Mouse (Mus musculus) heart, embryonic 11.5 days (tissue): ENCODE measurements at regions not wholly inside any gene's neighbourhood (a gene's known extent, or its start where the extent isn't known, plus 50 kb on each side); places are given as distances from the start of the nearest gene placed in this dataset.

Source experiments
- ATAC-seq: fragments of 200-750 bp; cut with Nextera tagmentation; replicated peaks from 2 replicates; pipeline ENCODE4 v1.8.0; 2017; ENCODE audit warnings: moderate library complexity; ENCODE audit not compliant: insufficient number of reproducible peaks, low FRiP score, low TSS enrichment
- H3K27ac ChIP-seq: fragments of 300-500 bp; sonication (generic); 2 replicates; pipeline ENCODE4 v1.5.1; 2014; ENCODE audit warnings: mild to moderate bottlenecking, low read depth, low read length
- H3K27me3 ChIP-seq: fragments of 300-500 bp; sonication (generic); 2 replicates; pipeline ENCODE4 v1.6.1; 2014; ENCODE audit warnings: mild to moderate bottlenecking, low read length, mixed read lengths; ENCODE audit not compliant: control insufficient read depth, insufficient read depth
- H3K36me3 ChIP-seq: fragments of 300-500 bp; sonication (generic); 2 replicates; pipeline ENCODE4 v1.6.1; 2014; ENCODE audit warnings: mild to moderate bottlenecking, low read length, moderate library complexity, mixed read lengths; ENCODE audit not compliant: control insufficient read depth, insufficient read depth
- H3K4me1 ChIP-seq: fragments of 300-500 bp; sonication (generic); 2 replicates; pipeline ENCODE4 v1.6.1; 2014; ENCODE audit warnings: low read length; ENCODE audit not compliant: control insufficient read depth, insufficient read depth
- H3K4me2 ChIP-seq: fragments of 300-500 bp; sonication (generic); 2 replicates; pipeline ENCODE4 v1.6.1; 2014; ENCODE audit warnings: mild to moderate bottlenecking, moderate library complexity
- H3K4me3 ChIP-seq: fragments of 300-500 bp; sonication (generic); 2 replicates; pipeline ENCODE4 v1.5.1; 2014; ENCODE audit warnings: low read depth, low read length
- H3K9ac ChIP-seq: fragments of 300-500 bp; sonication (generic); 2 replicates; pipeline ENCODE4 v1.6.1; 2014; ENCODE audit warnings: mild to moderate bottlenecking, low read depth, low read length, moderate library complexity
- H3K9me3 ChIP-seq: fragments of 300-500 bp; sonication (generic); replicated peaks from 2 replicates; pipeline ENCODE4 v1.6.1; 2016; ENCODE audit warnings: low read length; ENCODE audit not compliant: control insufficient read depth
- WGBS: fragments of 180-500 bp; shearing (Covaris S2); extraction: QIAGEN DNeasy Blood & Tissue Kit; methylation state at CpG from one replicate; pipeline ENCODE4 v1.1.7; 2014; ENCODE audit not compliant: insufficient replicate concordance; 5-methylcytosine and 5-hydroxymethylcytosine counted together

DNA sequence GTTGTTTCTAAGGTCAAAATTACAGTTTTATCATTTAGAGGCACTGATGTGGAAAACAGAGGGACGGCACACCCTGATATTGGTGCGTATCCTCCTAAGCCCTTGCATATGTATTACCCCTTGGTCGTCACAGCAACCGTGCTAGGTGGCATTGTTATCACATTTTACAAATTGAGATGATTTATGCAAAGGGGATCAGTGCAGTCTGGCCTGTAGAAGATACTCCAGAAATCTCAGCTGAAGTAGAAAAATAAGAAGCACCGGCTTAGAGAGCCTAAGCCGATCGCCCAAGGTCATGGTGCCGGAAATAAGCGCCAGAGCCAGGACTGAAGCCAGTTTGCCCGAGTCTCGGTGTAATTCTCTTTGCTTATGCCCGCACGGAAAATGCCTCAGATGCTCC, 280.7 kb downstream of the Ttll7 start:
- WGBS, result 88% methylated on average over 13 of the region's 13 CpGs
- Histone ChIP-seq H3K27me3 (no peaks in the 10 kb centered on the region), H3K9me3 (no peaks in the 10 kb centered on the region), H3K9ac (no peak overlapping the region), H3K27ac (no peak overlapping the region), H3K36me3 (no peaks in the 10 kb centered on the region), H3K4me3 (no peak overlapping the region), H3K4me1 (no peaks in the 10 kb centered on the region), H3K4me2 (no peak overlapping the region)
- ATAC-seq, result no peak

DNA sequence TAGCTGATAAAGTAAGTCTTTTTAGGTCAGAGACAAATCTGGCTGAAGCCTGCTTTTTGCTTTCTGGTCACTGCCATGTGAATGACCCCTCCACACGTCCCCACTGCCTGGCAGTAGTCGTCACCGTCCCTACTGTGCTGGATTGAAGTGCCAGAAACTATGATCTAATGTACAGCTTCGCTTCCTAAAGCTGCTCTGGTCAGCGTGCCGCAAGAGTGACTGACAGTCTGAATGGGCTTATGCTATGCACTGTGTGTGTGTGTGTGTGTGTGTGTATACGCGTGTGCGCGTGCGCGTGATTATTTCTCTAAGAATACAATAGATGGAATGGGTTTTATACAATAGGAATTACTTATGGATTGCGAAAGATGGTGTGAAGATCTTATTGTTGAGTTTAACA, 281.2 kb downstream of the Ttll7 start:
- Histone ChIP-seq H3K36me3 (no peaks in the 10 kb centered on the region), H3K4me2 (no peak overlapping the region), H3K4me1 (no peaks in the 10 kb centered on the region), H3K9me3 (no peaks in the 10 kb centered on the region), H3K9ac (no peak overlapping the region), H3K27me3 (no peaks in the 10 kb centered on the region), H3K4me3 (no peak overlapping the region), H3K27ac (no peak overlapping the region)
- 80% methylated on average over 13 of the region's 13 CpGs for WGBS
- no peak for ATAC-seq

DNA sequence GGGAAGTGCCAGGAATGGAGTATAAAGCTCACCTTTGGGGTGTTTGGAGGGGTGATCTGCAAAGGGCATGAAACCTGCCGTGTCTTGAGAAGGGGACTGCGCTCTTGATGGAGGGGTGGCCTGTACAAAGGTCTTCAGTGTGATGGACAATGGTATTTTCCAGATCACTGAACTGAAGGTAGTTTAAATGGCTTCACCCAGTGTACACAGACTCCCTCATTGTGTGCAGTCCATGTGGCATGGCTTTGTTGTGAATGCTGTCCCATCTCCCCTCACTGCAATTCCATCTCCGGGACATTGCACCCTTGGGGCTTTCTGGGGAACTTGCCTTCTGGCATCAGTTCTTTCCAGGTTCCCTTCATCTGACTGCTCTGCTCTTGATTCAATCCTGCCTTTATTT, 288.2 kb downstream of the Ttll7 start:
- no peaks in the 10 kb centered on the region for H3K36me3 ChIP-seq
- H3K4me3 ChIP-seq, result no peak overlapping the region
- 72% methylated on average over 3 of the region's 3 CpGs for WGBS
- no peak overlapping the region for H3K9ac ChIP-seq
- no peaks in the 10 kb centered on the region for H3K27me3 ChIP-seq
- no peak overlapping the region for H3K4me2 ChIP-seq
- no peaks in the 10 kb centered on the region for H3K4me1 ChIP-seq
- H3K27ac ChIP-seq, result no peak overlapping the region
- no peak for ATAC-seq
- H3K9me3 ChIP-seq, result no peaks in the 10 kb centered on the region

DNA sequence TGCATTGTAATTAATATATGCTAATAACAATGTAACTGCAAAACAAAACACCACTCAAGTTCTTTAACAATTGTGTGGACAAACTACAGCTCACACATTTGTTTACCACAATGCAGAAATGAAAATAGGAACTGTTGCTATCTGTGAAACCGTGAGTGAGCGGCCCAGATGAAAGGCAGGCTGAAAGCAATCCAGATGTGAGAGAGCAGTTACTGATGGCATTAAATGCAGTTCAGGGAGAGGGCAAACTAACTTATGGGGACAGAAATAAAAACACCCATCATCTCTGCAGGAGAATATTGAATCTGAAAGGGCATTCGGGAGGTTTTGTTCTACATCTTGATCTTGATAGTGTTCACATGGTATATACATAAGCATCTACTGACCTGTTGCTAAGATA, 301.3 kb downstream of the Ttll7 start:
- Histone ChIP-seq H3K4me1 (no peaks in the 10 kb centered on the region), H3K9me3 (no peaks in the 10 kb centered on the region), H3K9ac (no peak overlapping the region), H3K4me2 (no peak overlapping the region), H3K36me3 (no peaks in the 10 kb centered on the region), H3K4me3 (no peak overlapping the region), H3K27ac (no peak overlapping the region), H3K27me3 (no peaks in the 10 kb centered on the region)
- ATAC-seq, result no peak
- WGBS, result 63% methylated on average over 3 of the region's 3 CpGs

DNA sequence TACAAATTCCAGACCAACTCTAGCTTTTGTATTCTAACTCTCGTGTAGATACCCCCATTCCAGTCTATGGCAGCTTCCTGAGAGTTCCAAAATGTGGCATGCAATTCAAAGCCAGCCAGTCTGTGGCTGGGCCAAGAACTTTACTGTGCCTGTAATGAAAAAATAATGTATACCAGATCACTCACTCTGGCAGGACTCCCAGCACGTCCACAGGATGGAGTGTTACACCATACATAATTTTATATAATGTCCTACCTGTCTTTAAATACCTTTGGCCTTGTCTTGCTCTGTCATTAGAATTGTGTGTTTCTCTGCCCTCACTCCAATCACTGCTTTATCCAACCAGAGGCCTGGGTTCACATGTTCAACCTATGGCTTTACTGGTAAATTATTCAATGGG, 301.8 kb downstream of the Ttll7 start:
- H3K9ac ChIP-seq, result no peak overlapping the region
- no peaks in the 10 kb centered on the region for H3K9me3 ChIP-seq
- H3K4me1 ChIP-seq, result no peaks in the 10 kb centered on the region
- H3K27me3 ChIP-seq, result no peaks in the 10 kb centered on the region
- 63% methylated on average over 2 of the region's 2 CpGs for WGBS
- no peaks in the 10 kb centered on the region for H3K36me3 ChIP-seq
- H3K4me2 ChIP-seq, result no peak overlapping the region
- no peak overlapping the region for H3K27ac ChIP-seq
- H3K4me3 ChIP-seq, result no peak overlapping the region
- ATAC-seq, result no peak

DNA sequence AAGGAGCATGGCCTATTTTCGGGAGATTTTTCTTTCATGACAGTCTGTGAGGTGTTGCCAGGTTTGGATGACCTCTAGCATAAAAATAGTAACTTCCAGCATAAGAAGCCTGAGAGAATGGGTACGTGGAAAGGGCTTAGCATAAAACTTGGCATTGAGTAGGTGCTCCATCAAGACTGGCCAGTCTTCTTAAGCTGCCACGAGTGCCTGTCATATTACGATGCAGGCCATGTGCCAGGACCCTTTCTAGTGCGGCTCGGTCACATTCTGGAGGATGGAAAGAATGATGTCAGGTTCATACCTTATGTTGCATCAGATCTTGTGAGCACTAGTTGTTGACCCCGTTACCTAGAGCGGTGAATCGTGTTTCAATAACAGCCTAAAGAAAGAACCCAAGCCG, 311.0 kb downstream of the Ttll7 start:
- Histone ChIP-seq H3K9me3 (no peaks in the 10 kb centered on the region), H3K4me3 (no peak overlapping the region), H3K4me1 (no peaks in the 10 kb centered on the region), H3K9ac (no peak overlapping the region), H3K27ac (no peak overlapping the region), H3K36me3 (no peaks in the 10 kb centered on the region), H3K4me2 (no peak overlapping the region), H3K27me3 (no peaks in the 10 kb centered on the region)
- 82% methylated on average over 10 of the region's 10 CpGs for WGBS
- ATAC-seq, result no peak

DNA sequence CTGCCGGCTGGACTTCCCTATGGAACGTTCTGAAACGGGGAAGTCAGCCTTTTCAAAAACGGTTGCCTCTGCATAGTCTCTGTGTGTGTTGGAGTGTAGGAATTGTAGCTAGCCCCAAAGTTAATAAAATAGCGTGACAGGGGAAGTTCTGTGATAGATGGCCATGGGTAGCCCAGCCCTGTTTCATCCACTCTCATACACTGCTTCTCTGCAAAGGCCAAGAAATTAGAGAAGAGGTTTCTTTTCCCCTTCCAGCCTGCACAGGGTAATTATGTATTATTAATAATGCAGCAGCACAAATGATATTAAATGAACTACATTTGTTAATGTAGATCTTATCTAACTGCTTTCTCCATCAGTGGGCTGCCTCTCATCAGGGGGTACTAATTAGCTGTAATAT, 311.4 kb downstream of the Ttll7 start:
- Histone ChIP-seq H3K9ac (no peak overlapping the region), H3K4me1 (no peaks in the 10 kb centered on the region), H3K27ac (no peak overlapping the region), H3K36me3 (no peaks in the 10 kb centered on the region), H3K4me2 (no peak overlapping the region), H3K9me3 (no peaks in the 10 kb centered on the region), H3K4me3 (no peak overlapping the region), H3K27me3 (no peaks in the 10 kb centered on the region)
- no peak for ATAC-seq
- 92% methylated on average over 5 of the region's 5 CpGs for WGBS

DNA sequence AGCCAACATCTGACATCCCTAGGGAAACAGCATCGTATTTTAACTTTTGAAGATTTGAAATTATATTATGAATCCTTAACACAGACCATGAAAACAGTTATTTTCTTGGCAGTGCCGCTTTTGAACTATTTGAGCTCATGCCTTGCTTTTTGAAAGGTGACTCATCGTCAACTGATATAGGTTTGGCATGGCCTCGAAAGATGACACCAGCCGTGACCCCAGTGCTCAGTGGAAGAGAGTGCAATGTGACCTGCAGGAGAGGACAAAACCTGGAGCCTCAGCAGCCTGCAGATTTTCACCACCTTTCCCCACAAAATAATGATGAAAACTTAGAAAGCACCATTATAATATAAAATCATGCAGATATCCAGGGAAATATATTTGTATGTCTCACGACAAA, 312.8 kb downstream of the Ttll7 start:
- ATAC-seq, result no peak
- no peaks in the 10 kb centered on the region for H3K36me3 ChIP-seq
- H3K4me2 ChIP-seq, result no peak overlapping the region
- no peak overlapping the region for H3K4me3 ChIP-seq
- H3K9ac ChIP-seq, result no peak overlapping the region
- no peaks in the 10 kb centered on the region for H3K4me1 ChIP-seq
- no peak overlapping the region for H3K27ac ChIP-seq
- WGBS, result 77% methylated on average over 6 of the region's 6 CpGs
- H3K27me3 ChIP-seq, result no peaks in the 10 kb centered on the region
- no peaks in the 10 kb centered on the region for H3K9me3 ChIP-seq

DNA sequence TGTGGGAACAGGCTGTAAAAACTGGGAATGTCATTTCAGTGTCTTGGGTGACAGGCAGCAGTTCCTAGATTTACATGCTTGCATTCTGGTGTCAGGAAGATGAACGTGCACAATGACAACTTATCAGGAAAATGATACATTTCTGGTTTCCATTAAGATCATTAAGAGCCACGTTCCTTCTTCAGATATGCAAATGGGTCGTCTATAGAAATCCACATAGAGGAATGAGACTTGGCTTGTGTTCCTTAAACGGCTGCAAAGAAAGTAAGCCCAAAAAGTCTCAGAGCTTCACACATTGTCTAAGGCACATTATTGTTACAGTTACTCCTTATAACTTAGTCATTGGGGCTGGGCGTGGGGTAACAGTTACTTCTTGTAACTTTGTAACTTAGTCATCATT, 314.4 kb downstream of the Ttll7 start:
- WGBS, result 60% methylated on average over 5 of the region's 5 CpGs
- no peaks in the 10 kb centered on the region for H3K9me3 ChIP-seq
- no peak overlapping the region for H3K4me2 ChIP-seq
- H3K27ac ChIP-seq, result no peak overlapping the region
- H3K4me3 ChIP-seq, result no peak overlapping the region
- no peak for ATAC-seq
- H3K9ac ChIP-seq, result no peak overlapping the region
- H3K27me3 ChIP-seq, result no peaks in the 10 kb centered on the region
- H3K4me1 ChIP-seq, result no peaks in the 10 kb centered on the region
- H3K36me3 ChIP-seq, result no peaks in the 10 kb centered on the region
